Mouse (Mus musculus) 416B (cell line): ENCODE results near the gene Kif18a.

Experiments
- DNase-seq: peaks from one replicate; pipeline ENCODE4 v3.0.0; 2011; ENCODE audit warnings: low read depth

The Kif18a gene

DNA sequence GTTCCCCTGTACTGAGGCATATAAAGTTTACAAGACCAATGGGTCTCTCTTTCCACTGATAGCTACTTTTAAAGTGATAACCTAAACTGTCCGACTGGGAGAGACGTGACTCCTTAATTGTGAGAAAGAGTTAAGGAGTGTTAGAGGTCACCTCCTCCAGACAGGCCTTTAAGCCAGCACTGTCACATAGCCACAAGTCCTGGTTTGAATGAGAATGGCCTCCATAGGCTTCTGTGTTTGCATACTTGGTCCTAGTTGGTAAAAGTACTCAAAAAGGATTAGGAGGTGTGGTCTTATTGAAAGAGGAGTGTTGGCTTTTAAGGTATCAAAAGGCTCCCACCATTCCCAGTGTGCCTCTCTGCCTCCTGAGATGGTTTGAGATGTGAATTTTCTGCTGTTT lies 94.3 kb downstream of the Kif18a start:
- no peak for DNase-seq

DNA sequence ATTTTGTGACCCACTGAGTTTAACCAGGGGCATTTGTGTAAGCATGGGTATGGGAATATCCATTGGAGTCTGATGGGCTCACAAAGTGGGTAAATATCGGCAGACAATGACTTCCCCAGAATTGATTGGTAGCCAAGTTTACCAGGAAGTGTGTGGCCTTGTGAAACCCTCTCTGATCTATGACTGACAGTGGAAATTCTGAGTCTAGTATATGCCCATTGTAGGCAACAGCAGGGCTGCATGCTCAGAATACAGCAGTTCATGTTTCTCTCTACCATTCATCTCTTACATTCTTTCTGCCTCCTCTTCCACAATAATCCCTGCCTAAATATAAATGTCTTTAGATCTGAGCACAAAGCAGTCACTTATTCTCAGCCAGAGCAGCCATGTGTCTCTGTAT lies 103.5 kb downstream of the Kif18a start:
- DNase-seq = peak; percentile 17

DNA sequence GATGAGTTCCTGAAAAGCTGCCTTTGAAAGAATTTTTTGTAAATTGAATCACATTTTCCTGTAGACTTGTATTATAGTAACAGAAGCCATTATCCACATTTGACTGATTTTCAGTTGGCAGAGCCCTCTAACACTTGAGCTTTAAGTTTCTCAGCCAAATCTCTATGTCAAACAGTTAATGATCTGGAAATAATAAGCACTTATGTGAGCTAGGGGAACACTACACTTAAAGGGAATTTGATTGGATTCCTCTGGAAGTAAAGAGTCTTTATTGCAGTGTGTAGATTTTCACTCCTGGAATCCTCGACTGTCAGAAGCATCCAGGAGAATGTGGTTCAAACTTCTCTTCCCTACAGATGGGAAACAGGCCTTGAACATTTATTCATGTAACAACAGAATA lies 105.7 kb downstream of the Kif18a start:
- DNase-seq = no peak

- peak; percentile 4 for DNase-seq
Observed at GRCm38 (mm10) chr2:109388733-109389132, 108.2 kb downstream of the Kif18a start.

- no peak for DNase-seq
Observed at GRCm38 (mm10) chr2:109389977-109390376, 109.4 kb downstream of the Kif18a start.
